Mouse (Mus musculus): ENCODE data around the gene Il31.

- no peak for TF ChIP-seq CHD2 (IDR thresholded peaks at IDR 0.05; ENCODE audit: low read depth, low read length)
- no peak for TF ChIP-seq ZC3H11A (IDR thresholded peaks at IDR 0.05; ENCODE audit: borderline replicate concordance, low read depth, low read length)
- no peak for TF ChIP-seq ZNF384 (IDR thresholded peaks at IDR 0.05; ENCODE audit: low read depth, low read length)
- TF ChIP-seq HCFC1 (IDR thresholded peaks at IDR 0.05; ENCODE audit: borderline replicate concordance, insufficient read depth, low read length): no peak
- TF ChIP-seq MAFK (IDR thresholded peaks at IDR 0.05; ENCODE audit: insufficient read depth, low read depth, low read length): no peak
Observed at GRCm38 (mm10) chr5:123489112-123489785, at the start of gene Il31, which contains the start of gene Lrrc43.
